Mouse (Mus musculus): Measurements from ENCODE around the gene Fbxo7. TPM values are rescaled to one million over a fixed set of nuclear protein-coding genes. Genes with fewer than 3 reads are reported as not detected.
A peak's percentile ranks its signal among the peaks of the same experiment; 100 is the strongest.

Fbxo7 gene
- polyA plus RNA-seq, 1 experiment = 50.5 TPM

DNA sequence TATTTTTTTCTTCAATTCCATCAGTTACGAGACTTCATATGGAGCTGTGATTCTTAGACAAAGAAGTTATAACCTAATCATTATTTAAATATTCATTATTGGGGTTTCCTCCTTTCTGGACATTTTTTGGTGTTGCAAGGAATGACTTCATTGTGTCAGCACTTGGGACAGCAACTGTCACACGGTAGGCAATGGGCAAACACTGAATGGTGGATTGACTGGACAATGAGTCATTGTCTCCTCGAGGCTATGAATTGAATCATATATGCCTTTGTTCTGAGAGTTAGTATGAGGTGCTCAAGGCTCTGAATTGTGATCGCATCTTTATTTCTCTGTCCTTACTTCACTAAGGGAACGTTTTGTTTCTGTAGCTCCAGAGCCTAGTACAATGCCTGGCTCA is 15.3 kb upstream of the Fbxo7 start:
- Histone ChIP-seq H3K27ac (ENCODE audit: insufficient read depth, low read length) (no peak overlapping the region), H3K4me3 (replicated peaks; ENCODE audit: insufficient read depth, low read depth, low read length) (no peak overlapping the region), H3K27me3 (ENCODE audit: control insufficient read depth, insufficient read depth, low read length) (no peaks in the 10 kb centered on the region), H3K4me1 (ENCODE audit: control insufficient read depth, insufficient read depth, low read length) (no peaks in the 10 kb centered on the region)
- TF ChIP-seq POLR2A (IDR thresholded peaks at IDR 0.05; ENCODE audit: borderline replicate concordance, insufficient read depth, low read length) = no peak
- TF ChIP-seq CTCF (IDR thresholded peaks at IDR 0.05; ENCODE audit: borderline replicate concordance, insufficient read depth, low read depth, low read length) = no peak
- peak in 1 of 2 experiments; percentile 4 for DNase-seq
- 57% methylated on average over 5 of the region's 5 CpGs for WGBS

DNA sequence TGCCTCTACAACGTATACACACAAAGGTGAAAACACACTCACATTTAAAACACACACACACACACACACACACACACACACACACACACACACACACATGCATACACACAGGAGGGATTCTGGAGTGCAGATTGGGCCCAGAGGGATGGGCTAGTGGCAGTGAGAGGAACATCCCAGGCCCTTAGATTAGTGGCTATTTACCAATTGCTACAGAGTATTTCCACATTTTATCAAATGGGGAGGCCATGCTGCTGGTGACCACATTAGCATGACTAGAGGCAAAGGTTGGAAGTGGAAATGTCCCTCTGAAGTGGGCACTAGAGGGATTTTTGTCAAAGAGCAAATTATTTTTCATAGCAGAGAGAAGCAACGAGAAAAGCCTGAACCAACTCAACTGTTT is 12.1 kb upstream of the Fbxo7 start:
- 88% methylated on average over 2 of the region's 2 CpGs for WGBS
- H3K4me1 ChIP-seq (ENCODE audit: control insufficient read depth, insufficient read depth, low read length) = no peaks in the 10 kb centered on the region
- H3K27me3 ChIP-seq (ENCODE audit: control insufficient read depth, insufficient read depth, low read length) = no peaks in the 10 kb centered on the region
- DNase-seq = no peak
- no peak overlapping the region for H3K27ac ChIP-seq (ENCODE audit: insufficient read depth, low read length)
- no peak for TF ChIP-seq POLR2A (IDR thresholded peaks at IDR 0.05; ENCODE audit: borderline replicate concordance, insufficient read depth, low read length)
- no peak for TF ChIP-seq CTCF (IDR thresholded peaks at IDR 0.05; ENCODE audit: borderline replicate concordance, insufficient read depth, low read depth, low read length)
- H3K4me3 ChIP-seq (replicated peaks; ENCODE audit: insufficient read depth, low read depth, low read length) = no peak overlapping the region

- H3K27me3 ChIP-seq (ENCODE audit: control insufficient read depth, insufficient read depth, low read length) = no peaks in the 10 kb centered on the region
- TF ChIP-seq CTCF (IDR thresholded peaks at IDR 0.05; ENCODE audit: borderline replicate concordance, insufficient read depth, low read depth, low read length) (no peak), POLR2A (IDR thresholded peaks at IDR 0.05; ENCODE audit: borderline replicate concordance, insufficient read depth, low read length) (no peak)
- 57% methylated on average over 6 of the region's 6 CpGs for WGBS
- no peak for DNase-seq
- no peaks in the 10 kb centered on the region for H3K4me1 ChIP-seq (ENCODE audit: control insufficient read depth, insufficient read depth, low read length)
- no peak overlapping the region for H3K4me3 ChIP-seq (replicated peaks; ENCODE audit: insufficient read depth, low read depth, low read length)
- H3K27ac ChIP-seq (ENCODE audit: insufficient read depth, low read length) = no peak overlapping the region
Observed at GRCm38 (mm10) chr10:86010636-86011035, 11.1 kb upstream of the Fbxo7 start.

GRCm38 (mm10) chr10:86011172-86011571 is 10.6 kb upstream of the Fbxo7 start:
- Histone ChIP-seq H3K4me1 (ENCODE audit: control insufficient read depth, insufficient read depth, low read length) (no peaks in the 10 kb centered on the region), H3K4me3 (replicated peaks; ENCODE audit: insufficient read depth, low read depth, low read length) (no peak overlapping the region), H3K27ac (ENCODE audit: insufficient read depth, low read length) (no peak overlapping the region), H3K27me3 (ENCODE audit: control insufficient read depth, insufficient read depth, low read length) (no peaks in the 10 kb centered on the region)
- no peak for DNase-seq
- WGBS = 81% methylated on average over 2 of the region's 2 CpGs
- TF ChIP-seq CTCF (IDR thresholded peaks at IDR 0.05; ENCODE audit: borderline replicate concordance, insufficient read depth, low read depth, low read length) (no peak), POLR2A (IDR thresholded peaks at IDR 0.05; ENCODE audit: borderline replicate concordance, insufficient read depth, low read length) (no peak)

DNA sequence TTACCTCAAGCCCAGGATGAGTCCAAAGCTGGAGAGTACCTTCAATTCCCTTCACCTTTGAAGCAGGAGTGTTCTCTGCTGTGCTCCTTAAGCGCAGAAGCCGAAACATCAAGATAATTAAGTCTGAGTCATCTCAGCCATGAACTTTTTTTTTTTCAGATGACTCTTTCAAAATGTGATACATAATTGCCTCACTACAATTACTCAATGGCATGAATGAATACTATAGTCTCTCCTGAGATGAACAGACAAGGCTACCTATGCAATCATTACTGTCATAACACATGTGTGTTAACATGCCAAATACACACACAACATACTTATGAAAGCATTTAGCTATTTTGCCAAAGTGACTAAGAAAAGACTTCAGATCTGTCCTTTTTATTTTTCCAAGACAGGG is 10.0 kb upstream of the Fbxo7 start, which contains the start of gene Bpifc:
Bpifc (minus strand) TSS at position 115 of the 400 bp plus-strand sequence.
- TF ChIP-seq CTCF (IDR thresholded peaks at IDR 0.05; ENCODE audit: borderline replicate concordance, insufficient read depth, low read depth, low read length) (no peak), POLR2A (IDR thresholded peaks at IDR 0.05; ENCODE audit: borderline replicate concordance, insufficient read depth, low read length) (no peak)
- H3K4me1 ChIP-seq (ENCODE audit: control insufficient read depth, insufficient read depth, low read length) = no peaks in the 10 kb centered on the region
- DNase-seq = no peak
- H3K4me3 ChIP-seq (replicated peaks; ENCODE audit: insufficient read depth, low read depth, low read length) = no peak within 1 kb of the TSS
- H3K27ac ChIP-seq (ENCODE audit: insufficient read depth, low read length) = no peak within 1 kb of the TSS
- no peaks in the 10 kb centered on the region for H3K27me3 ChIP-seq (ENCODE audit: control insufficient read depth, insufficient read depth, low read length)
- WGBS = 96% methylated on average over 2 of the region's 2 CpGs

- no peaks in the 10 kb centered on the region; the same call in 1 of the 2 replicates for H3K4me1 ChIP-seq (ENCODE audit: control insufficient read depth, insufficient read depth, low read length)
- no peak overlapping the region for H3K4me3 ChIP-seq (replicated peaks; ENCODE audit: insufficient read depth, low read depth, low read length)
- DNase-seq = no peak
- no peak for TF ChIP-seq POLR2A (IDR thresholded peaks at IDR 0.05; ENCODE audit: borderline replicate concordance, insufficient read depth, low read length)
- no peak for TF ChIP-seq CTCF (IDR thresholded peaks at IDR 0.05; ENCODE audit: borderline replicate concordance, insufficient read depth, low read depth, low read length)
- no peaks in the 10 kb centered on the region for H3K27me3 ChIP-seq (ENCODE audit: control insufficient read depth, insufficient read depth, low read length)
- WGBS = 93% methylated on average over 7 of the region's 7 CpGs
- no peak overlapping the region for H3K27ac ChIP-seq (ENCODE audit: insufficient read depth, low read length)
Observed at GRCm38 (mm10) chr10:86017781-86018180, 4.0 kb upstream of the Fbxo7 start.

DNA sequence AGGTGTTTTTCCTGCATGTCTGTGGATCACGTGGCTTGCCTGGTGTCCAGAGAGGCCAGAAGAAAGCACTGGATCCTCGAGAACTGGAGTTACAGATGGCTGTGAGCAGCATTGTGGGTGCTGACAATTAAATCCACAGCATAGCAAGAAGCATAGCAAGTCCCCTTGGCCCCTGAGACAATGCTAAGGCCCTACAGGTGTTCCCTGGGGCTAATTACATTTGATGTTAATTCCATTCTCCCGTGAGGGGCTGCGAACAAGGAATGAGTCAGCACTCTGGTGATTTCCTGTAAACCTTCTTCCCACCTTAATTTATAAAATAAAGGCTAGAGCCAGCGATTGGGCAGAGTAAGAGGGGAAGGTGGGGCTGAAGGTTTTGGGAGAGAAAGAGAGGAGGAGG is 3.0 kb upstream of the Fbxo7 start:
- DNase-seq = no peak
- 49% methylated on average over 5 of the region's 5 CpGs for WGBS

DNA sequence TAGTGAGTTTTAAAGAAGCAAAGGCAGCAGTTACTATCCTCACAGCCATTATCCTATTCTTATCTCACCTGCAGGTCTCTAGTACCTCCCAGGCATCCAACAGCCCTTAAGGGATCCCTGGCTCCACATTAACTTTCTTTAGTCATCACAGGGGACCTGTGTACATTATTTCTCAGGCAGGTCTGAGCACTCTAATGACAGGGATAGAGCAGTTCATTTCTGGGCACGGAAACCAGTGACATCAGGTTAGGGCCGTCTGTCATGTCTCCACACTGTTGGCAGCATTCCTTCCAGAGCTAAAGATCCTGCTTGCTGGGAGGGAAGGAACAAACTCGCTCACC is 394 bp upstream of the Fbxo7 start:
- no peak for DNase-seq
- TF ChIP-seq CTCF (IDR thresholded peaks at IDR 0.05; ENCODE audit: borderline replicate concordance, insufficient read depth, low read depth, low read length) (no peak), POLR2A (IDR thresholded peaks at IDR 0.05; ENCODE audit: borderline replicate concordance, insufficient read depth, low read length) (no peak)
- H3K27me3 ChIP-seq (ENCODE audit: control insufficient read depth, insufficient read depth, low read length) = no peaks in the 10 kb centered on the region
- no peak overlapping the region for H3K27ac ChIP-seq (ENCODE audit: insufficient read depth, low read length)
- 1% methylated on average over 3 of the region's 3 CpGs for WGBS
- no peaks in the 10 kb centered on the region; the same call in 1 of the 2 replicates for H3K4me1 ChIP-seq (ENCODE audit: control insufficient read depth, insufficient read depth, low read length)
- peak overlapping the region; percentile 49 for H3K4me3 ChIP-seq (replicated peaks; ENCODE audit: insufficient read depth, low read depth, low read length)

More for the DNA sequence above, 3.0 kb upstream of the Fbxo7 start:
- Histone ChIP-seq H3K27ac (ENCODE audit: insufficient read depth, low read length) (no peak overlapping the region), H3K4me3 (replicated peaks; ENCODE audit: insufficient read depth, low read depth, low read length) (no peak overlapping the region), H3K27me3 (ENCODE audit: control insufficient read depth, insufficient read depth, low read length) (no peaks in the 10 kb centered on the region), H3K4me1 (ENCODE audit: control insufficient read depth, insufficient read depth, low read length) (no peaks in the 10 kb centered on the region; the same call in 1 of the 2 replicates)
- TF ChIP-seq CTCF (IDR thresholded peaks at IDR 0.05; ENCODE audit: borderline replicate concordance, insufficient read depth, low read depth, low read length) = no peak
- no peak for TF ChIP-seq POLR2A (IDR thresholded peaks at IDR 0.05; ENCODE audit: borderline replicate concordance, insufficient read depth, low read length)
